Mouse (Mus musculus): ENCODE measurements around the gene Raver1.

DNA sequence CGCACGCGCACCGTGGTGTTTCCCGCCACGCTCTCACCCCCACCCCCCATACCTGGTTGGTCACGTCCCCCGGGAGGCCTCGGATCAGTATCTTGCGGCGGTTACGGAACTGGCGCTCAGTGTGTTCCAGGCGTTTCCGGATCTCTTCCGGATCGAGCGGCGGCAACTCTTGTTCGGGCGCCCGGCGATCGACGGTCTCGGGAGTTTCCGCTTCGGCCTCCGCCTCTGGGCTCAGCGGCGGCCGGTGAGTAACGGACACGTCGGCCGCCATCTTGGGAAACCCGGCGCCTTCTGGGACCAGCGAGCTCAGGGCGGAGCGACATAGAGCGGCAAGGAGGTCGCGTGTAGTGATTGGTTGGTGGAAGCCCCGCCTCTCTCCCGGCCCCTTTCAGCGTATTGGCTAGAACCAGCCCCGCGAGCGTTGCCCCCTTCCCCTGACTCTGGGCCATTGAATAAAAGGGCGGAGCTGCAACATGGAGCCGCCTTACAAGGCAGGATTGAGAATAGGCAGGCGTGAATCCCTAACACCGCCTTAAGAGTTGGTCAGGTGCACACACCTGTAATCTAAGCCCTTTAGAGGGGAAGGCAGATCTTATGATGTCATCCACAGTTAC, at the start of gene Raver1, which contains the start of gene Gm38431:
- TF ChIP-seq EP300 (IDR thresholded peaks at IDR 0.05; ENCODE audit: insufficient read depth, low read depth, low read length) (no peak), CTCF (IDR thresholded peaks at IDR 0.05) (no peak)

Measured in heart, adult 2 months (tissue).